Mouse (Mus musculus) testis, postnatal 10 days (tissue): ENCODE results near the gene Aldob.
"Not testable (repeated sequence)": the region's sequence is repeated elsewhere in the genome, so short reads cannot be mapped to it uniquely, and the experiment has no call there.

ENCODE experiments used
- DNase-seq: peaks from one replicate; pipeline ENCODE4 v3.0.0; 2021; ENCODE audit warnings: low spot score

The Aldob gene

GRCm38 (mm10) chr4:49535675-49536294 lies 13.6 kb downstream of the Aldob start:
- DNase-seq: no peak

GRCm38 (mm10) chr4:49535036-49535435 lies 14.3 kb downstream of the Aldob start:
- no peak for DNase-seq

- DNase-seq: peak; percentile 71
These were observed 26.8 kb downstream of the Aldob start for GRCm38 (mm10) chr4:49522576-49522975.

- no peak for DNase-seq
These were observed 28.0 kb downstream of the Aldob start for GRCm38 (mm10) chr4:49521346-49521745.

GRCm38 (mm10) chr4:49520572-49521340 lies 28.6 kb downstream of the Aldob start, which contains the start of the genes Mrpl50 and Zfp189:
TSS of gene Mrpl50 (minus strand) at chr4:49521093.
TSS of gene Zfp189 (plus strand) at chr4:49521176.
- DNase-seq: peak; percentile 88

GRCm38 (mm10) chr4:49519476-49519875 lies 29.9 kb downstream of the Aldob start:
- no peak for DNase-seq

GRCm38 (mm10) chr4:49514441-49514840 lies 34.9 kb downstream of the Aldob start:
- no peak for DNase-seq

GRCm38 (mm10) chr4:49512636-49513035 lies 36.7 kb downstream of the Aldob start:
- no peak for DNase-seq

GRCm38 (mm10) chr4:49510236-49510835 lies 39.0 kb downstream of the Aldob start:
- DNase-seq: not testable (repeated sequence)

- no peak for DNase-seq
These were observed 40.2 kb downstream of the Aldob start for GRCm38 (mm10) chr4:49509183-49509582.

GRCm38 (mm10) chr4:49506386-49506785 lies 43.0 kb downstream of the Aldob start, which contains the start of gene Baat:
TSS of gene Baat (minus strand) at chr4:49506557.
- no peak for DNase-seq

- no peak for DNase-seq
These were observed 45.8 kb downstream of the Aldob start for GRCm38 (mm10) chr4:49503563-49503962.
